8 mouse cellular contexts compared by ENCODE assay signal in the genomic region with DNA sequence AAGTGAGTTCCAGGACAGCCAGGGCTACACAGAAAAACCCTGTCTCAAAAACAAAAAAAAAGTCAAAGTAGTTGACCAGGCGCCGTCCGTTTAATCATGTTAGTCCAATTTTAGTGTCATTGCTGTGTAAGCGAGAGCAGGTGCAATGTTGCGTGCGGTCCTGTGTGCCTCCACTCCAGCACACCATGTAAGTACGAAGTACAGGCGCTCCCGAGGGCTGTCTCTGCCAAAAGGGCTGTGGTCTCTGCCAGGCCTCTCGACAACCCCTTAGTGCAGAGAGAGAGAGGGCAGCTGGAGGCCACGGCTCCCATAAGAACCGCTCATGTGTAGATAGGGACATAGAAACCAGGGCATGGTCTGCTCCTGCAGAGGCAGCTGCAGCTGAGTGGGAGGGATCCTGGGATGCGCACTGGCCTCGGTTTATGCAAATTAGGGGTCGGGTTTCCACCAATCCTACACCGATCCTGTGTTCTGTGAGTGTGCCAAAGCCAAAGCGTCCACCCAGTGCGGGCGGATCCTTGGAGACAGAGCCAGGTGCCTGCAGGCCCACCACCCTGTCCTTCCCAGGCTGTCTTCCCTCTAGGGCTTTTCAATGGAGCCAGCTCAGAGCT. TPM values are rescaled to one million over a fixed set of nuclear protein-coding genes. Genes with fewer than 3 reads are reported as not detected.
DNase-seq lines count a peak whose midpoint lies in the region; ATAC-seq and TF ChIP-seq lines count a peak whose summit lies in the region.

No protein-coding gene starts in this region.

- H3K9me3 ChIP-seq in embryonic facial prominence, embryonic 13.5 days: no peaks in the 10 kb centered on the region
- H3K9me3 ChIP-seq in hindbrain, postnatal 0 days (ENCODE audit: low read length): no peaks in the 10 kb centered on the region
- no peaks in the 10 kb centered on the region for H3K9me3 ChIP-seq in liver, embryonic 15.5 days (replicated peaks)
- H3K9me3 ChIP-seq in stomach, embryonic 14.5 days (ENCODE audit: control insufficient read depth, low read depth, low read length): no peaks in the 10 kb centered on the region

- peak; percentile 58 to 66 for DNase-seq in cerebellum, postnatal 10 days
- no peak for DNase-seq in cerebellum, postnatal 25 days
- DNase-seq in hindbrain, postnatal 0 days (ENCODE audit: low spot score): peak; percentile 69
- DNase-seq in spleen, postnatal 36 days (ENCODE audit: low spot score in 2 of 2): no peak
- no peak for DNase-seq in right cerebral cortex, postnatal 4 days

- H3K4me1 ChIP-seq in embryonic facial prominence, embryonic 13.5 days: peaks cover 6% of the 10 kb centered on the region
- no peaks in the 10 kb centered on the region for H3K4me1 ChIP-seq in hindbrain, postnatal 0 days (ENCODE audit: insufficient read depth, low read length)
- H3K4me1 ChIP-seq in liver, embryonic 15.5 days (replicated peaks): peaks cover 4% of the 10 kb centered on the region; the same call in 1 of the 2 replicates
- H3K4me1 ChIP-seq in stomach, embryonic 14.5 days (ENCODE audit: control insufficient read depth, insufficient read depth, low read length): no peaks in the 10 kb centered on the region; the same call in 1 of the 2 replicates

- H3K9ac ChIP-seq in embryonic facial prominence, embryonic 13.5 days: no peak overlapping the region
- H3K9ac ChIP-seq in hindbrain, postnatal 0 days (replicated peaks; ENCODE audit: low read length): no peak overlapping the region
- H3K9ac ChIP-seq in liver, embryonic 15.5 days: no peak overlapping the region
- no peak overlapping the region for H3K9ac ChIP-seq in stomach, embryonic 14.5 days (replicated peaks; ENCODE audit: low read depth, low read length)

- H3K27me3 ChIP-seq in embryonic facial prominence, embryonic 13.5 days: no peaks in the 10 kb centered on the region
- H3K27me3 ChIP-seq in hindbrain, postnatal 0 days (ENCODE audit: insufficient read depth, low read length): no peaks in the 10 kb centered on the region
- H3K27me3 ChIP-seq in liver, embryonic 15.5 days: no peaks in the 10 kb centered on the region
- no peaks in the 10 kb centered on the region for H3K27me3 ChIP-seq in stomach, embryonic 14.5 days (ENCODE audit: control insufficient read depth, insufficient read depth, low read length)

- no peak for TF ChIP-seq CTCF in hindbrain, postnatal 0 days (IDR thresholded peaks at IDR 0.05; ENCODE audit: low read depth)

- 42% methylated on average over 19 of the region's 19 CpGs for WGBS in embryonic facial prominence, embryonic 13.5 days
- WGBS in hindbrain, postnatal 0 days: 34% methylated on average over 19 of the region's 19 CpGs
- WGBS in liver, embryonic 15.5 days (ENCODE audit: insufficient replicate concordance): 69% methylated on average over 19 of the region's 19 CpGs
- 35% methylated on average over 19 of the region's 19 CpGs for WGBS in stomach, embryonic 14.5 days

- 0 out of 2 replicates have a peak, but pooled peaks have one; percentile 59 for ATAC-seq in embryonic facial prominence, embryonic 13.5 days (ENCODE audit: insufficient number of reproducible peaks, insufficient read depth, low FRiP score, low TSS enrichment, low read depth)
- peak; percentile 87; the same call in 1 of the 2 replicates for ATAC-seq in hindbrain, postnatal 0 days
- peak; percentile 28; the same call in 1 of the 2 replicates for ATAC-seq in liver, embryonic 15.5 days (ENCODE audit: insufficient read depth)
- peak; percentile 95 for ATAC-seq in stomach, embryonic 14.5 days (ENCODE audit: insufficient number of reproducible peaks, insufficient read depth, low FRiP score, low read depth)

- H3K36me3 ChIP-seq in embryonic facial prominence, embryonic 13.5 days: peaks cover 52% of the 10 kb centered on the region
- H3K36me3 ChIP-seq in hindbrain, postnatal 0 days (ENCODE audit: insufficient read depth, low read length): peaks cover 29% of the 10 kb centered on the region
- H3K36me3 ChIP-seq in liver, embryonic 15.5 days (replicated peaks): peaks cover 40% of the 10 kb centered on the region
- peaks cover 39% of the 10 kb centered on the region for H3K36me3 ChIP-seq in stomach, embryonic 14.5 days (ENCODE audit: control insufficient read depth, insufficient read depth, low read length)

- no peak overlapping the region for H3K4me2 ChIP-seq in embryonic facial prominence, embryonic 13.5 days
- no peak overlapping the region for H3K4me2 ChIP-seq in hindbrain, postnatal 0 days (ENCODE audit: low read depth, low read length)
- no peak overlapping the region for H3K4me2 ChIP-seq in liver, embryonic 15.5 days
- no peak overlapping the region for H3K4me2 ChIP-seq in stomach, embryonic 14.5 days (replicated peaks; ENCODE audit: low read depth, low read length)

- no peak overlapping the region for H3K4me3 ChIP-seq in embryonic facial prominence, embryonic 13.5 days
- H3K4me3 ChIP-seq in hindbrain, postnatal 0 days (ENCODE audit: low read length): no peak overlapping the region
- H3K4me3 ChIP-seq in liver, embryonic 15.5 days (replicated peaks): no peak overlapping the region
- H3K4me3 ChIP-seq in stomach, embryonic 14.5 days (ENCODE audit: low read depth, low read length): no peak overlapping the region

- H3K27ac ChIP-seq in embryonic facial prominence, embryonic 13.5 days: 0 out of 2 replicates have a peak overlapping the region, but pooled peaks have one; percentile 22
- no peak overlapping the region for H3K27ac ChIP-seq in hindbrain, postnatal 0 days
- no peak overlapping the region for H3K27ac ChIP-seq in liver, embryonic 15.5 days (replicated peaks)
- H3K27ac ChIP-seq in stomach, embryonic 14.5 days (ENCODE audit: low read length): no peak overlapping the region

RNA-seq across cellular contexts. Expression of a gene that starts 23.5 kb away (rescaled TPM):
- polyA plus RNA-seq in embryonic facial prominence, embryonic 13.5 days (2015; fragmentation: Nextera tagmentation; extraction: Ambion mirVana): 64.6 and 66.1 TPM in 2 replicates
- total RNA-seq in hindbrain, postnatal 0 days (2014; rRNA removed): 21.1 and 22.5 TPM in 2 replicates
- 35.8 and 36.8 TPM in 2 replicates for polyA plus RNA-seq in hindbrain, postnatal 0 days (2015; fragmentation: Nextera tagmentation; extraction: Ambion mirVana)
- polyA plus RNA-seq in liver, embryonic 15.5 days (2015; fragmentation: Nextera tagmentation; extraction: Ambion mirVana): 18.9 and 19.2 TPM in 2 replicates
- 43.9 and 52.1 TPM in 2 replicates for polyA plus RNA-seq in stomach, embryonic 14.5 days (2014; fragmentation: Nextera tagmentation; extraction: Ambion mirVana)

RNA-seq across cellular contexts. Expression of a gene that starts 44.2 kb away (rescaled TPM):
- 27.3 and 33.0 TPM in 2 replicates for polyA plus RNA-seq in embryonic facial prominence, embryonic 13.5 days (2015; fragmentation: Nextera tagmentation; extraction: Ambion mirVana)
- 21.9 and 58.5 TPM in 2 replicates for total RNA-seq in hindbrain, postnatal 0 days (2014; rRNA removed)
- polyA plus RNA-seq in hindbrain, postnatal 0 days (2015; fragmentation: Nextera tagmentation; extraction: Ambion mirVana): 56.3 and 61.3 TPM in 2 replicates
- 2.9 and 3.2 TPM in 2 replicates for polyA plus RNA-seq in liver, embryonic 15.5 days (2015; fragmentation: Nextera tagmentation; extraction: Ambion mirVana)
- 19.6 and 20.1 TPM in 2 replicates for polyA plus RNA-seq in stomach, embryonic 14.5 days (2014; fragmentation: Nextera tagmentation; extraction: Ambion mirVana)

RNA-seq across cellular contexts. Expression of a gene that starts 49.7 kb away (rescaled TPM):
- polyA plus RNA-seq in embryonic facial prominence, embryonic 13.5 days (2015; fragmentation: Nextera tagmentation; extraction: Ambion mirVana): 162 and 176 TPM in 2 replicates
- total RNA-seq in hindbrain, postnatal 0 days (2014; rRNA removed): 242 and 247 TPM in 2 replicates
- 200 and 216 TPM in 2 replicates for polyA plus RNA-seq in hindbrain, postnatal 0 days (2015; fragmentation: Nextera tagmentation; extraction: Ambion mirVana)
- 56.2 and 61.2 TPM in 2 replicates for polyA plus RNA-seq in liver, embryonic 15.5 days (2015; fragmentation: Nextera tagmentation; extraction: Ambion mirVana)
- polyA plus RNA-seq in stomach, embryonic 14.5 days (2014; fragmentation: Nextera tagmentation; extraction: Ambion mirVana): 164 and 169 TPM in 2 replicates

Comparison
In these comparisons a context has a peak if more than half of its experiments do, and no peak if none do; other contexts are left out.
1. DNase-seq: peak in cerebellum, postnatal 10 days (2 of 2) and hindbrain, postnatal 0 days (single experiment); none in cerebellum, postnatal 25 days (0 of 2), spleen, postnatal 36 days (0 of 2) and right cerebral cortex, postnatal 4 days (single experiment).
2. ATAC-seq: peak in every context shown above with its lines; median percentile 95 in stomach, embryonic 14.5 days; 87 in hindbrain, postnatal 0 days; 59 in embryonic facial prominence, embryonic 13.5 days; 28 in liver, embryonic 15.5 days.